ENCODE assay signal across 25 mouse cellular contexts in genomic region chr13:49547563-49548150, GRCm38 (mm10). TPM values are rescaled to one million over a fixed set of nuclear protein-coding genes. Genes with fewer than 3 reads are reported as not detected.
DNase-seq lines count a peak whose midpoint lies in the region; ATAC-seq and TF ChIP-seq lines count a peak whose summit lies in the region.
"Had no signal": no experiment of that assay in that cellular context is flagged by ENCODE, and none has a peak within 500 bp of the region (broad histone marks: within the 10 kb centered on the region; RNA-seq: fewer than 3 reads in every experiment).

No protein-coding gene starts in this region.

- 61% methylated on average over 1 of the region's 1 CpGs for WGBS in intestine, embryonic 15.5 days
- WGBS in intestine, postnatal 0 days, result 59% methylated on average over 1 of the region's 1 CpGs
- 80% methylated on average over 1 of the region's 1 CpGs for WGBS in limb, embryonic 14.5 days

- H3K36me3 ChIP-seq in intestine, embryonic 15.5 days, result no peaks in the 10 kb centered on the region
- H3K36me3 ChIP-seq in intestine, postnatal 0 days (ENCODE audit: control insufficient read depth, insufficient read depth), result no peaks in the 10 kb centered on the region
- no peaks in the 10 kb centered on the region for H3K36me3 ChIP-seq in limb, embryonic 14.5 days (ENCODE audit: control insufficient read depth, insufficient read depth, low read length)
- H3K36me3 ChIP-seq: liver, embryonic 12.5 days; midbrain, embryonic 12.5 days had no signal

- no peak for TF ChIP-seq POLR2A in limb, embryonic 14.5 days (IDR thresholded peaks at IDR 0.05; ENCODE audit: borderline replicate concordance, extremely low read depth, insufficient read depth, insufficient read length)

- no peaks in the 10 kb centered on the region for H3K4me1 ChIP-seq in intestine, embryonic 15.5 days (replicated peaks)
- no peaks in the 10 kb centered on the region for H3K4me1 ChIP-seq in intestine, postnatal 0 days (replicated peaks; ENCODE audit: control insufficient read depth, insufficient read depth, low read length)
- peaks cover 19% of the 10 kb centered on the region for H3K4me1 ChIP-seq in limb, embryonic 14.5 days (ENCODE audit: control insufficient read depth, insufficient read depth, low read length)
- H3K4me1 ChIP-seq: liver, embryonic 12.5 days; midbrain, embryonic 12.5 days had no signal

- H3K4me2 ChIP-seq in intestine, embryonic 15.5 days (replicated peaks), result no peak overlapping the region
- no peak overlapping the region for H3K4me2 ChIP-seq in intestine, postnatal 0 days (replicated peaks; ENCODE audit: low read depth)
- no peak overlapping the region for H3K4me2 ChIP-seq in limb, embryonic 14.5 days (replicated peaks; ENCODE audit: low read depth, low read length, severe bottlenecking)
- H3K4me2 ChIP-seq: liver, embryonic 12.5 days; midbrain, embryonic 12.5 days had no signal

- 0 out of 2 replicates have a peak overlapping the region, but pooled peaks have one; percentile 27 for H3K27ac ChIP-seq in intestine, embryonic 15.5 days
- H3K27ac ChIP-seq in intestine, postnatal 0 days (ENCODE audit: low read depth, low read length), result no peak overlapping the region
- peak overlapping the region; percentile 74 for H3K27ac ChIP-seq in limb, embryonic 14.5 days (replicated peaks; ENCODE audit: low read depth, low read length)
- H3K27ac ChIP-seq: layer of hippocampus, adult 2 months; liver, embryonic 12.5 days; midbrain, embryonic 12.5 days had no signal

- DNase-seq in A20 (ENCODE audit: low read depth, low spot score) (peak; percentile 22), adipocyte (ENCODE audit: low spot score) (peak; percentile 64)
- peak; percentile 66 for DNase-seq in limb, embryonic 14.5 days (ENCODE audit: low spot score)
- no peak for DNase-seq in c-Kit-positive CD71-positive TER-119-positive erythroid progenitor cells, embryonic 14.5 days (ENCODE audit: low spot score)
- no peak for DNase-seq in left cerebral cortex, postnatal 25 days (ENCODE audit: low spot score in 2 of 2)
- no peak for DNase-seq in spleen, postnatal 36 days (ENCODE audit: low spot score in 2 of 2)
- DNase-seq: adrenal gland, postnatal 14 days; cerebellum, adult 2 months; kidney, postnatal 10 days; layer of hippocampus, postnatal 36 days; lung, adult 2 months; right cerebral cortex, adult 18-20 months; thymus, adult 18-20 months; thymus, postnatal 4 days had no signal

- no peak for TF ChIP-seq CTCF in intestine, postnatal 0 days (IDR thresholded peaks at IDR 0.05; ENCODE audit: low read depth)

- H3K4me3 ChIP-seq in intestine, embryonic 15.5 days (replicated peaks), result no peak overlapping the region
- H3K4me3 ChIP-seq in intestine, postnatal 0 days (ENCODE audit: low read depth, low read length), result no peak overlapping the region
- H3K4me3 ChIP-seq in limb, embryonic 14.5 days (replicated peaks; ENCODE audit: low read length), result no peak overlapping the region
- H3K4me3 ChIP-seq: layer of hippocampus, adult 2 months; liver, embryonic 12.5 days; midbrain, embryonic 12.5 days had no signal

- H3K27me3 ChIP-seq in intestine, embryonic 15.5 days (replicated peaks), result no peaks in the 10 kb centered on the region
- H3K27me3 ChIP-seq in intestine, postnatal 0 days (replicated peaks; ENCODE audit: control insufficient read depth, insufficient read depth, low read length), result no peaks in the 10 kb centered on the region
- no peaks in the 10 kb centered on the region for H3K27me3 ChIP-seq in limb, embryonic 14.5 days (ENCODE audit: control insufficient read depth, insufficient read depth, low read length)
- H3K27me3 ChIP-seq: liver, embryonic 12.5 days; midbrain, embryonic 12.5 days had no signal

- no peak overlapping the region for H3K9ac ChIP-seq in intestine, embryonic 15.5 days
- H3K9ac ChIP-seq in intestine, postnatal 0 days (ENCODE audit: low read depth, low read length), result no peak overlapping the region
- no peak overlapping the region; the same call in 1 of the 2 replicates for H3K9ac ChIP-seq in limb, embryonic 14.5 days (ENCODE audit: low read depth, low read length, severe bottlenecking)
- H3K9ac ChIP-seq: liver, embryonic 12.5 days; midbrain, embryonic 12.5 days had no signal

- H3K9me3 ChIP-seq in intestine, embryonic 15.5 days, result no peaks in the 10 kb centered on the region
- no peaks in the 10 kb centered on the region for H3K9me3 ChIP-seq in intestine, postnatal 0 days (ENCODE audit: control insufficient read depth)
- no peaks in the 10 kb centered on the region for H3K9me3 ChIP-seq in limb, embryonic 14.5 days (ENCODE audit: control insufficient read depth, low read length)
- H3K9me3 ChIP-seq: liver, embryonic 12.5 days; midbrain, embryonic 12.5 days had no signal

- ATAC-seq in intestine, embryonic 15.5 days, result no peak
- no peak for ATAC-seq in intestine, postnatal 0 days
- ATAC-seq in limb, embryonic 14.5 days (ENCODE audit: low FRiP score, low read depth), result no peak
- ATAC-seq: activated CD4-positive, CD25-positive, alpha-beta regulatory T cell, adult 4 months; CD4-positive, CD25-positive, alpha-beta regulatory T cell, adult 4 months; liver, embryonic 12.5 days had no signal

- intact Hi-C loops in left cerebral cortex, postnatal 25 days (cut with DNase I), result no loop called here

RNA-seq across cellular contexts. Expression of gene Aspn, which starts 3.4 kb away (rescaled TPM):
- 21.2 and 25.5 TPM in 2 replicates for polyA plus RNA-seq in intestine, embryonic 15.5 days (2015; fragmentation: Nextera tagmentation; extraction: Ambion mirVana)
- 45.9 and 46.8 TPM in 2 replicates for polyA plus RNA-seq in intestine, postnatal 0 days (2015; fragmentation: Nextera tagmentation; extraction: Ambion mirVana)
- polyA plus RNA-seq in limb, embryonic 14.5 days (2012; rRNA removed), result 57.9 and 76.8 TPM in 2 replicates
- 106 and 120 TPM in 2 replicates for polyA plus RNA-seq in limb, embryonic 14.5 days (2014; fragmentation: Nextera tagmentation; extraction: Ambion mirVana)
- 1 to 10 TPM; 1.6 to 2.0 TPM for total RNA-seq in left cerebral cortex, postnatal 25 days (2021)
- total RNA-seq: ES-E14; granulocyte monocyte progenitor cell, adult 5-6 weeks; monocyte, adult 5-6 weeks had no signal
- polyA plus RNA-seq: CD4-positive, CD25-positive, alpha-beta regulatory T cell, adult 4 months; neural tube, embryonic 11.5 days had no signal

RNA-seq across cellular contexts. Expression of gene Omd, which starts 34.6 kb away (rescaled TPM):
- polyA plus RNA-seq in intestine, embryonic 15.5 days (2015; fragmentation: Nextera tagmentation; extraction: Ambion mirVana), result 0.68 and 0.91 TPM in 2 replicates
- polyA plus RNA-seq in intestine, postnatal 0 days (2015; fragmentation: Nextera tagmentation; extraction: Ambion mirVana), result 0.22 and 0.33 TPM in 2 replicates
- 4.1 and 5.4 TPM in 2 replicates for polyA plus RNA-seq in limb, embryonic 14.5 days (2012; rRNA removed)
- polyA plus RNA-seq in limb, embryonic 14.5 days (2014; fragmentation: Nextera tagmentation; extraction: Ambion mirVana), result 7.8 and 8.5 TPM in 2 replicates
- 1 to 10 TPM; 1.6 to 2.0 TPM for total RNA-seq in left cerebral cortex, postnatal 25 days (2021)
- total RNA-seq: ES-E14; granulocyte monocyte progenitor cell, adult 5-6 weeks; monocyte, adult 5-6 weeks had no signal

RNA-seq across cellular contexts. Expression of gene Ecm2, which starts 43.0 kb away (rescaled TPM):
- polyA plus RNA-seq in intestine, embryonic 15.5 days (2015; fragmentation: Nextera tagmentation; extraction: Ambion mirVana), result 0.84 and 0.92 TPM in 2 replicates
- polyA plus RNA-seq in intestine, postnatal 0 days (2015; fragmentation: Nextera tagmentation; extraction: Ambion mirVana), result 1.1 and 1.7 TPM in 2 replicates
- polyA plus RNA-seq in limb, embryonic 14.5 days (2012; rRNA removed), result 3.4 and 4.6 TPM in 2 replicates
- 2.5 and 2.8 TPM in 2 replicates for polyA plus RNA-seq in limb, embryonic 14.5 days (2014; fragmentation: Nextera tagmentation; extraction: Ambion mirVana)
- total RNA-seq in left cerebral cortex, postnatal 25 days (2021), result 1 to 10 TPM; 2.3 to 2.7 TPM
- total RNA-seq: monocyte, adult 5-6 weeks had no signal

RNA-seq across cellular contexts. Expression of gene Tes3-ps, which starts 54.5 kb away (rescaled TPM):
- 0.68 and 0.77 TPM in 2 replicates for polyA plus RNA-seq in intestine, embryonic 15.5 days (2015; fragmentation: Nextera tagmentation; extraction: Ambion mirVana)
- 0.55 and 0.57 TPM in 2 replicates for polyA plus RNA-seq in intestine, postnatal 0 days (2015; fragmentation: Nextera tagmentation; extraction: Ambion mirVana)
- polyA plus RNA-seq in limb, embryonic 14.5 days (2012; rRNA removed), result 0.15 and 0.20 TPM in 2 replicates
- 0.58 and 0.91 TPM in 2 replicates for polyA plus RNA-seq in limb, embryonic 14.5 days (2014; fragmentation: Nextera tagmentation; extraction: Ambion mirVana)
- total RNA-seq in left cerebral cortex, postnatal 25 days (2021), result 1 to 10 TPM; 1.6 to 1.9 TPM
- polyA plus RNA-seq: lung, adult 2 months had no signal

Comparison
In these comparisons a context has a peak if more than half of its experiments do, and no peak if none do; other contexts are left out.
1. DNase-seq: peak in A20 (single experiment), adipocyte (single experiment) and limb, embryonic 14.5 days (single experiment); none in c-Kit-positive CD71-positive TER-119-positive erythroid progenitor cells, embryonic 14.5 days (single experiment), left cerebral cortex, postnatal 25 days (0 of 2) and spleen, postnatal 36 days (0 of 2).